Mouse (Mus musculus) liver, embryonic 11.5 days (tissue): ENCODE data around the gene Rapgef1. TPM values are rescaled to one million over a fixed set of nuclear protein-coding genes. Genes with fewer than 3 reads are reported as not detected.
A peak's percentile ranks its signal among the peaks of the same experiment; 100 is the strongest.

Experiments
- ATAC-seq: fragments of 200-750 bp; cut with Nextera tagmentation; replicated peaks from 2 replicates; pipeline ENCODE4 v1.8.0; 2017; ENCODE audit warnings: moderate number of reproducible peaks, mild to moderate bottlenecking, moderate TSS enrichment, moderate library complexity; ENCODE audit not compliant: low FRiP score
- DNase-seq: peaks from one replicate; pipeline ENCODE4 v3.0.0-alpha.2; 2017; ENCODE audit warnings: low spot score
- H3K27ac ChIP-seq: fragments of 300-500 bp; sonication (generic); 2 replicates; pipeline ENCODE4 v1.5.1; 2014; ENCODE audit warnings: mild to moderate bottlenecking, low read depth, low read length, control low read depth
- H3K27me3 ChIP-seq: fragments of 300-500 bp; sonication (generic); replicated peaks from 2 replicates; pipeline ENCODE4 v1.6.1; 2014; ENCODE audit warnings: low read length, mixed read lengths; ENCODE audit not compliant: control insufficient read depth, insufficient read depth
- H3K36me3 ChIP-seq: fragments of 300-500 bp; sonication (generic); 2 replicates; pipeline ENCODE4 v1.6.1; 2014; ENCODE audit warnings: mild to moderate bottlenecking, low read length, moderate library complexity, mixed read lengths; ENCODE audit not compliant: control insufficient read depth, insufficient read depth
- H3K4me1 ChIP-seq: fragments of 300-500 bp; sonication (generic); replicated peaks from 2 replicates; pipeline ENCODE4 v1.6.1; 2014; ENCODE audit warnings: low read length, mixed read lengths; ENCODE audit not compliant: control insufficient read depth, insufficient read depth
- H3K4me2 ChIP-seq: fragments of 300-500 bp; sonication (generic); 2 replicates; pipeline ENCODE4 v1.6.1; 2014; ENCODE audit warnings: mild to moderate bottlenecking, control low read depth, moderate library complexity
- H3K4me3 ChIP-seq: fragments of 300-500 bp; sonication (generic); 2 replicates; pipeline ENCODE4 v1.5.1; 2014; ENCODE audit warnings: low read depth, low read length, control low read depth
- H3K9ac ChIP-seq: fragments of 300-500 bp; sonication (generic); 2 replicates; pipeline ENCODE4 v1.6.1; 2014; ENCODE audit warnings: low read depth, low read length, control low read depth
- H3K9me3 ChIP-seq: fragments of 300-500 bp; sonication (generic); 2 replicates; pipeline ENCODE4 v1.6.1; 2016; ENCODE audit warnings: low read length, inconsistent platforms, mixed read lengths; ENCODE audit not compliant: control insufficient read depth
- WGBS: fragments of 180-500 bp; shearing (Covaris S2); extraction: QIAGEN DNeasy Blood & Tissue Kit; methylation state at CpG from one replicate; pipeline ENCODE4 v1.1.7; 2014; 5-methylcytosine and 5-hydroxymethylcytosine counted together
- polyA plus RNA-seq: library from polyadenylated mRNA; unstranded; fragments of >200 nt; fragmentation: Nextera tagmentation; extraction: Ambion mirVana; gene quantifications from 2 replicates; pipeline ENCODE4 v1.2.1, GENCODE M21; 2014

Rapgef1 gene
- polyA plus RNA-seq, 1 experiment from 2014 or later = 16.5 TPM

GRCm38 (mm10) chr2:29752397-29752796 is 132.9 kb downstream of the Rapgef1 start:
- Histone ChIP-seq H3K9ac (no peak overlapping the region), H3K36me3 (no peaks in the 10 kb centered on the region), H3K4me3 (no peak overlapping the region), H3K27me3 (peaks cover 52% of the 10 kb centered on the region), H3K9me3 (no peaks in the 10 kb centered on the region), H3K4me2 (no peak overlapping the region), H3K4me1 (no peaks in the 10 kb centered on the region; the same call in none of the 2 replicates), H3K27ac (no peak overlapping the region)
- DNase-seq = no peak
- whole genome bisulfite sequencing = 79% methylated on average over 5 of the region's 5 CpGs
- ATAC-seq = no peak

DNA sequence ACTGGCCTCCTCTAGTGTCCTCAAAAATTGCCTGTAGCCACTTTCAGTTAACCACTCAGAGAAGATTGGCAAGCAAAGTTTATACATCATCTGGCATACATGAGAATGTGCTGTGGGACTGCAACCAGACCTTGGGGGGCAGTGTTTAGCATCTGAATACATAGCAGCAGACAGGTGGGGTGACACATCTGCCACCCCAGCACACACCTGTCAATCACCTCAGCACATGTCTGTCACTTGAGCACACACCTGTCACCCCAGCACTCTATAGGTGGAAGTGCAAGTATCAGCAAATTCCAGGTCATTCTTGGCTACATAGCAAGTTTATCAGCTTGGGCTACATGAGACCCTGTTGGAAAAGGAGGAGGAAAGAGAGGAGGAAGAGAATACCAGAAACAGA is 136.2 kb downstream of the Rapgef1 start:
- H3K36me3 ChIP-seq = no peaks in the 10 kb centered on the region
- H3K27ac ChIP-seq = no peak overlapping the region
- no peak overlapping the region for H3K4me2 ChIP-seq
- no peak for ATAC-seq
- H3K4me1 ChIP-seq = no peaks in the 10 kb centered on the region
- no peaks in the 10 kb centered on the region for H3K9me3 ChIP-seq
- DNase-seq = no peak
- H3K27me3 ChIP-seq = peaks cover 24% of the 10 kb centered on the region
- H3K4me3 ChIP-seq = no peak overlapping the region
- no peak overlapping the region for H3K9ac ChIP-seq

GRCm38 (mm10) chr2:29764831-29765230 is 145.3 kb downstream of the Rapgef1 start:
- no peak overlapping the region for H3K4me3 ChIP-seq
- H3K9me3 ChIP-seq = no peaks in the 10 kb centered on the region
- H3K4me2 ChIP-seq = no peak overlapping the region
- H3K4me1 ChIP-seq = no peaks in the 10 kb centered on the region
- H3K9ac ChIP-seq = no peak overlapping the region
- H3K27me3 ChIP-seq = peaks cover 8% of the 10 kb centered on the region
- DNase-seq (peak; percentile 65), ATAC-seq (no peak; the same call in 1 of the 2 replicates)
- H3K27ac ChIP-seq = no peak overlapping the region
- no peaks in the 10 kb centered on the region for H3K36me3 ChIP-seq
- 4% methylated on average over 1 of the region's 1 CpGs for WGBS

DNA sequence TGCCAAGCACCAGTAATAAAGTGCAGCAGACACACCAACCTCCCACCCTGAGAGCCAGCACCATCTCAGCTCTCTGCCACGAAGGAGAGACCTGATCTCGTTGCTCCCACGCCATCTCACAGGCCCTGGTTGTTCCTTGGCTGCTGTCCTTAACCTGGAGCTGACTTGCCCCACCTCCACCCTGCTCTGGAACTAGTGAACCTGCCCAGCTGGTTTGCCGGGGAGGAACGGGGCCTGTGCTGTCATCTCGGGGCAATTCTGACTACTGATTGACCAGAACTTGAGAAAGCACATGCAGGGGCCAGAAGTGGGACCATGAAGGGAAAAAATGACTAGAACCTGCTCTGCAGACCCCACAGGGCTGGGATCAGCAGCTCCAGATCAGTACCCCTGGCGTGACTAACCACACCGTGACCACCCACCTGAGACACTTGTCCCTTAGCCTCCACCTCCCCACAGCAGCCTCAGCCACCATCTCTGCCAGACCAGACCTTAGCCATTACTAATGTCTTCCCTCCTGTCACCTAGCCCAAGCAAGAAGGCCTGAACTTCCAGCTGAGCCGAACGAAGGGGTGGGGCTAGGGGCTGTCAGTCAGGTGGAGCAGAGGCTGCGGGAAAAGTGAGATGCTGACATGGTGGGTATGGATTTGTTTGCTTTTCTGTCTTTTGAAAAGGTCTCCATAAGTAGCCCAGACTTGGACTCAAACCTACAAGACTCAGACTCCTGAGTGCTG is 148.6 kb downstream of the Rapgef1 start:
- Histone ChIP-seq H3K4me3 (no peak overlapping the region), H3K27ac (no peak overlapping the region), H3K36me3 (peaks cover 3% of the 10 kb centered on the region; the same call in 1 of the 2 replicates), H3K9ac (no peak overlapping the region), H3K4me2 (no peak overlapping the region), H3K27me3 (0 out of 2 replicates have a peak, but pooled peaks cover 2% of the 10 kb centered on the region), H3K4me1 (0 out of 2 replicates have a peak, but pooled peaks cover 2% of the 10 kb centered on the region), H3K9me3 (no peaks in the 10 kb centered on the region)
- DNase-seq (no peak), ATAC-seq (no peak)
- WGBS = 59% methylated on average over 11 of the region's 11 CpGs

DNA sequence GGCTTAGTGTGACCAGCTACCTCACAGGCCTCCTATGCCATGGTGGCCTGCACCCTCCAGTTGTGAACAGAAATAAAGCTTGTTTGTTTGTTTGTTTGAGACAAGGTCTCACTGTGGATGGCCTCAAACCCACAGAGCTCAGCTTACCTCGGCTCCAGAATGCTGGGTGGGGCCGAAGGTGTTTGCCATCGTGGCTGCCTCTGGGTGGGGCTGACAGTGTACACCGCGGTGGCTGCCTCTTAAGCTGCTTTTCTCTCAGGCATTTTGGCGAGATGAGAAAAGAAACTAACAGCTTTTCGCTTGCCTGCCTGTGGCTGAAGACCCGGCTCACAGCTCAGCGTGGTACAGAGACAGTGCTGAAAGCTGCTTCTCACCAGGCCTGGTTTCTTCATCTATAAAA is 149.4 kb downstream of the Rapgef1 start:
- no peak overlapping the region for H3K9ac ChIP-seq
- ATAC-seq (no peak), DNase-seq (no peak)
- H3K36me3 ChIP-seq = peaks cover 5% of the 10 kb centered on the region; the same call in 1 of the 2 replicates
- H3K4me3 ChIP-seq = no peak overlapping the region
- 65% methylated on average over 9 of the region's 9 CpGs for WGBS
- peaks cover 9% of the 10 kb centered on the region for H3K4me1 ChIP-seq
- H3K9me3 ChIP-seq = no peaks in the 10 kb centered on the region
- no peak overlapping the region for H3K4me2 ChIP-seq
- no peak overlapping the region for H3K27ac ChIP-seq
- no peaks in the 10 kb centered on the region for H3K27me3 ChIP-seq

- ATAC-seq = no peak
- Histone ChIP-seq H3K27me3 (no peaks in the 10 kb centered on the region), H3K9me3 (no peaks in the 10 kb centered on the region)
Observed at GRCm38 (mm10) chr2:29770162-29770561, 150.6 kb downstream of the Rapgef1 start.

DNA sequence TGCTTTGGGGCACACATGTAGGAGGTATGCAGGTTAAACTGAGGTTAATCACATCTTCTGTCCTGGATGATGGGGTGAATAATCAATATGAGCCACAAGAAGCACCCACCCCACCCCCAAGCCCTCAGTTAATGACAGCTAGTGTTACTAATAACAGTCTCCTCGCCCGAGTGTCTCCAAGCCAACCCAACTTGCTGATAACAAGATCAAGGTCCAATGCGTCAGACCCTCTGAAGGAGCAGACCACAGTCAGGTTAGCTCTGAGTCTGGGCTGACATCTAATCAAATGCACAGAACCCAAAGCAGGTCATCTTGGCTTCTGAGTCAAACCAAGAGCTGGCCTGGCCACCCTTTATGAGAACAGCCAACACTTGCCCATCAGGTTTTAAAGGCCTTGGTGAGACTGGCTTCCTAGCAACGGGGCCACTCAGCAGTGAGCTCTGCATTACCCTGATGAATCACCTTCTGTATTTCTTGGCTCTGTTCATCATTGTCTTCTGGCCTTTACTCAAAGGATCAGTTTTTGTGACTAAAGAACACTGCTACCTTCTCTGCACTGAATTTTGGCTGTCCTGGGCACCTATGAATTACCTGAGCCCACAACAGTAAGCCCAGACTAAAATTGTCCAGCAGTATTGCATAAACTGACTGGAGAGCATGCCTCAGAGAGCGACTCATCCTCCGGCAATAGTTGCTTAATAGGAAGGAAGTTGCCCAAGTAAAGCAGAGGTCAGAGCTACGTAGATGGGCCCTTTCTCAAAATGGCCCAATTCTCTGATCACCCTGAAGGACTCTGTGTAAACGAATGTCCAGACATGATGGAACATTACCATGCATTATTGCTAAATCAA is 152.3 kb downstream of the Rapgef1 start:
- Histone ChIP-seq H3K27ac (no peak overlapping the region), H3K36me3 (peaks cover 5% of the 10 kb centered on the region; the same call in 1 of the 2 replicates), H3K9me3 (no peaks in the 10 kb centered on the region), H3K4me2 (no peak overlapping the region), H3K9ac (no peak overlapping the region), H3K27me3 (no peaks in the 10 kb centered on the region), H3K4me3 (no peak overlapping the region), H3K4me1 (peaks cover 9% of the 10 kb centered on the region)
- whole genome bisulfite sequencing = 53% methylated on average over 8 of the region's 8 CpGs
- ATAC-seq (no peak), DNase-seq (no peak)

More at GRCm38 (mm10) chr2:29770162-29770561, 150.6 kb downstream of the Rapgef1 start:
- H3K27ac ChIP-seq = no peak overlapping the region
- peaks cover 5% of the 10 kb centered on the region; the same call in 1 of the 2 replicates for H3K36me3 ChIP-seq
- H3K4me3 ChIP-seq = no peak overlapping the region
- no peak overlapping the region for H3K9ac ChIP-seq
- no peak for DNase-seq
- H3K4me1 ChIP-seq = peaks cover 9% of the 10 kb centered on the region
- H3K4me2 ChIP-seq = no peak overlapping the region

DNA sequence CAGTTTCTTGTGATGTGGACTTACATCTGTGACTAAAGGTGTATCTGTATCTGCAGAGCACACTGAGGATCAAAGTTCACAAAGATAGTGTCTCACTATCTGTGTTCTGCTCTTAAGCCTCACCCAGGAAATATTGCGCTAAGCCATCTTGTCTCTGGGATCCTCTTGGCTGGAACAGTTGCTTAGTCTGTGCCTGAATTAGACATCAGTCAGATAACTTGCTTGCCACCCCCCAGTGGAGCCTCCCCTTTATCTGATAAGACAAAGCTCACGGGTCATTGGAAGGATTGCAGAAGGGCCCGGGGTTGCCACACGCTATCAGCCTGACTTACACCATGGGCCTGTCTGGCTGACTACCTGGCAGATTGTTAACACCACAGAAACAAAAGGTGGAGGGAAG is 153.8 kb downstream of the Rapgef1 start:
- Histone ChIP-seq H3K4me3 (no peak overlapping the region), H3K4me1 (peaks cover 9% of the 10 kb centered on the region), H3K36me3 (peaks cover 18% of the 10 kb centered on the region), H3K9me3 (no peaks in the 10 kb centered on the region), H3K9ac (no peak overlapping the region), H3K27me3 (no peaks in the 10 kb centered on the region), H3K4me2 (no peak overlapping the region), H3K27ac (no peak overlapping the region)
- WGBS = 67% methylated on average over 4 of the region's 4 CpGs
- DNase-seq (no peak), ATAC-seq (peak; percentile 57; the same call in 1 of the 2 replicates)
